In the genomic region with DNA sequence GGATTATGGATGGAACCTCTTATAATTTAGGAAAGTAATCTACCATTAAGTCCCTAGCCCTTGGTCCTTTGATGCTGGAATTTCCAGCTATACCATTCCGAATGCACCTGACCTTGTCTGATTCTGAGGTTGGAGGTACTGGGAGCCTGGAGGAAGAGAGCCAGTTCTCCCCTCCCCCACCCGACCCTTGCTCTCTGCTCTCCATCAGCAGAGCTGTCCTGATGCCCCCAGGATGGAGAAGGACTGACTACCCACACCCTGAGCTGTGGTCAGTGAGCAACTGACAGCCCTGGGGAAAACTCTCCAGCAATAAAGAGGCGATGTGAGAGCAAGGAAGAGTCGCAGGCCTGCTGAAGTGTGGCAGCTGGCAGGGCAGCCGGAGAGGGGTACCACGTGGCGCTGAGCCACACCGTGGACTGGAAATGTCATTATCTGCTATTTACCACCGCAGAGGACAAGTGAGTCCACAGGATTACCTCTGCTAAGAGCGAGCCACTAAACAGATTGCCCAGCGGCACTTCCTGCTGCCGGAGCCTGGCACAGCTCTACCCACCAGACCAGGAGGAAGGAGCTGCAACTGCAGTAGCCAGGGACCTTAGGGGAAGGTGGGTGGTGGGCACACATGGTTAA, we compare ENCODE assay signal across 16 mouse cellular contexts. TPM values are rescaled to one million over a fixed set of nuclear protein-coding genes. Genes with fewer than 3 reads are reported as not detected.
DNase-seq lines count a peak whose midpoint lies in the region; ATAC-seq and TF ChIP-seq lines count a peak whose summit lies in the region.
"Had no signal": no experiment of that assay in that cellular context is flagged by ENCODE, and none has a peak within 500 bp of the region (broad histone marks: within the 10 kb centered on the region; RNA-seq: fewer than 3 reads in every experiment).

No protein-coding gene starts in this region.

- no peaks in the 10 kb centered on the region; the same call in 1 of the 2 replicates for H3K27me3 ChIP-seq in hindbrain, embryonic 10.5 days (ENCODE audit: insufficient read depth, poor library complexity, severe bottlenecking)
- no peaks in the 10 kb centered on the region for H3K27me3 ChIP-seq in hindbrain, embryonic 14.5 days (ENCODE audit: control insufficient read depth, insufficient read depth, low read length)
- H3K27me3 ChIP-seq in midbrain, postnatal 0 days (ENCODE audit: insufficient read depth, low read length) = no peaks in the 10 kb centered on the region
- H3K27me3 ChIP-seq in midbrain, embryonic 14.5 days (ENCODE audit: control insufficient read depth, insufficient read depth, low read length) = no peaks in the 10 kb centered on the region
- H3K27me3 ChIP-seq in hindbrain, embryonic 11.5 days (ENCODE audit: control insufficient read depth, insufficient read depth, low read length) = no peaks in the 10 kb centered on the region
- H3K27me3 ChIP-seq: forebrain, embryonic 15.5 days; lung, embryonic 15.5 days had no signal

- no peak for DNase-seq in hindbrain, embryonic 10.5 days (ENCODE audit: low spot score)
- no peak for DNase-seq in hindbrain, embryonic 14.5 days (ENCODE audit: low spot score)
- peak; percentile 75 for DNase-seq in midbrain, postnatal 0 days (ENCODE audit: low spot score)
- no peak for DNase-seq in midbrain, embryonic 14.5 days
- DNase-seq in hindbrain, embryonic 11.5 days (ENCODE audit: low spot score) = no peak
- peak; percentile 36 to 67 for DNase-seq in kidney, postnatal 25 days
- DNase-seq in embryo, embryonic 11 days = no peak
- no peak for DNase-seq in layer of hippocampus, adult 18-20 months (ENCODE audit: low spot score in 2 of 2)
- DNase-seq: gastrocnemius, postnatal 10 days; spleen, adult 18-20 months had no signal

- 77% methylated on average over 12 of the region's 12 CpGs for WGBS in hindbrain, embryonic 10.5 days
- WGBS in hindbrain, embryonic 14.5 days = 52% methylated on average over 12 of the region's 12 CpGs
- WGBS in midbrain, postnatal 0 days = 65% methylated on average over 12 of the region's 12 CpGs
- WGBS in midbrain, embryonic 14.5 days = 71% methylated on average over 12 of the region's 12 CpGs
- 70% methylated on average over 12 of the region's 12 CpGs for WGBS in hindbrain, embryonic 11.5 days

- H3K27ac ChIP-seq in hindbrain, embryonic 10.5 days = peak overlapping the region; percentile 23; the same call in 1 of the 2 replicates
- no peak overlapping the region for H3K27ac ChIP-seq in hindbrain, embryonic 14.5 days
- no peak overlapping the region for H3K27ac ChIP-seq in midbrain, postnatal 0 days (ENCODE audit: low read depth, low read length)
- no peak overlapping the region for H3K27ac ChIP-seq in midbrain, embryonic 14.5 days (replicated peaks; ENCODE audit: low read depth, low read length)
- 0 out of 2 replicates have a peak overlapping the region, but pooled peaks have one; percentile 10 for H3K27ac ChIP-seq in hindbrain, embryonic 11.5 days (ENCODE audit: low read depth, low read length)
- H3K27ac ChIP-seq: forebrain, embryonic 15.5 days; lung, embryonic 15.5 days had no signal

- ATAC-seq in hindbrain, embryonic 14.5 days (ENCODE audit: low FRiP score) = no peak
- ATAC-seq in midbrain, postnatal 0 days (ENCODE audit: low FRiP score) = no peak; the same call in 1 of the 2 replicates
- no peak for ATAC-seq in midbrain, embryonic 14.5 days (ENCODE audit: low FRiP score, low TSS enrichment)
- no peak for ATAC-seq in hindbrain, embryonic 11.5 days (ENCODE audit: low FRiP score)
- ATAC-seq: activated CD4-positive, CD25-positive, alpha-beta regulatory T cell, adult 4 months; CD4-positive, CD25-positive, alpha-beta regulatory T cell, adult 4 months; forebrain, embryonic 15.5 days had no signal

- no peak overlapping the region for H3K4me3 ChIP-seq in hindbrain, embryonic 10.5 days
- no peak overlapping the region for H3K4me3 ChIP-seq in hindbrain, embryonic 14.5 days (replicated peaks; ENCODE audit: low read length)
- no peak overlapping the region for H3K4me3 ChIP-seq in midbrain, postnatal 0 days (ENCODE audit: low read depth, low read length)
- H3K4me3 ChIP-seq in midbrain, embryonic 14.5 days (replicated peaks; ENCODE audit: low read depth, low read length) = no peak overlapping the region
- H3K4me3 ChIP-seq in hindbrain, embryonic 11.5 days (ENCODE audit: low read depth, low read length) = no peak overlapping the region
- H3K4me3 ChIP-seq: forebrain, embryonic 15.5 days; lung, embryonic 15.5 days had no signal

- no peak overlapping the region for H3K9ac ChIP-seq in hindbrain, embryonic 14.5 days
- no peak overlapping the region for H3K9ac ChIP-seq in midbrain, postnatal 0 days (replicated peaks; ENCODE audit: low read length, poor library complexity, severe bottlenecking)
- no peak overlapping the region for H3K9ac ChIP-seq in midbrain, embryonic 14.5 days (replicated peaks; ENCODE audit: low read length)
- no peak overlapping the region for H3K9ac ChIP-seq in hindbrain, embryonic 11.5 days (ENCODE audit: low read depth, low read length)
- H3K9ac ChIP-seq: forebrain, embryonic 15.5 days; lung, embryonic 15.5 days had no signal

- no peak for TF ChIP-seq CTCF in midbrain, postnatal 0 days (IDR thresholded peaks at IDR 0.05)

- H3K36me3 ChIP-seq in hindbrain, embryonic 10.5 days = no peaks in the 10 kb centered on the region
- no peaks in the 10 kb centered on the region for H3K36me3 ChIP-seq in hindbrain, embryonic 14.5 days (replicated peaks; ENCODE audit: control insufficient read depth, insufficient read depth)
- no peaks in the 10 kb centered on the region for H3K36me3 ChIP-seq in midbrain, postnatal 0 days (ENCODE audit: insufficient read depth, low read length)
- no peaks in the 10 kb centered on the region for H3K36me3 ChIP-seq in midbrain, embryonic 14.5 days (ENCODE audit: control insufficient read depth, insufficient read depth, low read length)
- H3K36me3 ChIP-seq in hindbrain, embryonic 11.5 days (ENCODE audit: control insufficient read depth, insufficient read depth, low read length) = no peaks in the 10 kb centered on the region
- H3K36me3 ChIP-seq: forebrain, embryonic 15.5 days; lung, embryonic 15.5 days had no signal

- no peak overlapping the region for H3K4me2 ChIP-seq in hindbrain, embryonic 14.5 days (replicated peaks)
- H3K4me2 ChIP-seq in midbrain, postnatal 0 days (ENCODE audit: low read depth, low read length, poor library complexity, severe bottlenecking) = no peak overlapping the region
- no peak overlapping the region for H3K4me2 ChIP-seq in midbrain, embryonic 14.5 days (ENCODE audit: low read length)
- H3K4me2 ChIP-seq in hindbrain, embryonic 11.5 days (replicated peaks; ENCODE audit: low read depth, low read length) = no peak overlapping the region
- H3K4me2 ChIP-seq: forebrain, embryonic 15.5 days; heart, embryonic 11.5 days; liver, embryonic 11.5 days; lung, embryonic 15.5 days had no signal

- H3K4me1 ChIP-seq in hindbrain, embryonic 10.5 days (replicated peaks) = peaks cover 26% of the 10 kb centered on the region
- H3K4me1 ChIP-seq in hindbrain, embryonic 14.5 days (replicated peaks; ENCODE audit: control insufficient read depth, insufficient read depth, low read length) = peaks cover 19% of the 10 kb centered on the region
- H3K4me1 ChIP-seq in midbrain, postnatal 0 days (ENCODE audit: insufficient read depth, low read length) = peaks cover 3% of the 10 kb centered on the region; the same call in 1 of the 2 replicates
- peaks cover 7% of the 10 kb centered on the region for H3K4me1 ChIP-seq in midbrain, embryonic 14.5 days (ENCODE audit: control insufficient read depth, insufficient read depth, low read length)
- no peaks in the 10 kb centered on the region for H3K4me1 ChIP-seq in hindbrain, embryonic 11.5 days (replicated peaks; ENCODE audit: control insufficient read depth, insufficient read depth, low read length)

- no peaks in the 10 kb centered on the region for H3K9me3 ChIP-seq in hindbrain, embryonic 10.5 days
- no peaks in the 10 kb centered on the region for H3K9me3 ChIP-seq in hindbrain, embryonic 14.5 days (ENCODE audit: control insufficient read depth, low read length)
- H3K9me3 ChIP-seq in midbrain, postnatal 0 days (ENCODE audit: low read length) = no peaks in the 10 kb centered on the region
- no peaks in the 10 kb centered on the region for H3K9me3 ChIP-seq in midbrain, embryonic 14.5 days (ENCODE audit: control insufficient read depth, low read length)
- no peaks in the 10 kb centered on the region for H3K9me3 ChIP-seq in hindbrain, embryonic 11.5 days (ENCODE audit: control insufficient read depth, low read length)
- H3K9me3 ChIP-seq: forebrain, embryonic 15.5 days; lung, embryonic 15.5 days had no signal

RNA-seq across cellular contexts. Expression of gene Rph3al, which starts 43.3 kb away (rescaled TPM):
- polyA plus RNA-seq in hindbrain, embryonic 10.5 days (2016; fragmentation: Nextera tagmentation; extraction: Ambion mirVana) = 2.1 and 2.4 TPM in 2 replicates
- 2.9 and 3.3 TPM in 2 replicates for polyA plus RNA-seq in hindbrain, embryonic 14.5 days (2014; fragmentation: Nextera tagmentation; extraction: Ambion mirVana)
- 3.4 and 4.0 TPM in 2 replicates for total RNA-seq in midbrain, postnatal 0 days (2014; rRNA removed)
- polyA plus RNA-seq in midbrain, postnatal 0 days (2015; fragmentation: Nextera tagmentation; extraction: Ambion mirVana) = 3.0 and 3.1 TPM in 2 replicates
- polyA plus RNA-seq in midbrain, embryonic 14.5 days (2014; fragmentation: Nextera tagmentation; extraction: Ambion mirVana) = 1.6 and 2.3 TPM in 2 replicates
- polyA plus RNA-seq in hindbrain, embryonic 11.5 days (2014; fragmentation: Nextera tagmentation; extraction: Ambion mirVana) = 1.5 and 2.2 TPM in 2 replicates
- total RNA-seq in layer of hippocampus, adult 18-20 months (2021) = 1 to 10 TPM; 5.0 to 5.4 TPM

Comparison
In these comparisons a context has a peak if more than half of its experiments do, and no peak if none do; other contexts are left out.
1. DNase-seq: peak in midbrain, postnatal 0 days (single experiment) and kidney, postnatal 25 days (2 of 2); none in hindbrain, embryonic 10.5 days (single experiment), hindbrain, embryonic 14.5 days (single experiment), midbrain, embryonic 14.5 days (single experiment), hindbrain, embryonic 11.5 days (single experiment), embryo, embryonic 11 days (single experiment) and layer of hippocampus, adult 18-20 months (0 of 2).
2. H3K27ac ChIP-seq: peak in hindbrain, embryonic 10.5 days (single experiment) and hindbrain, embryonic 11.5 days (single experiment); none in hindbrain, embryonic 14.5 days (single experiment), midbrain, postnatal 0 days (single experiment) and midbrain, embryonic 14.5 days (single experiment).